Mouse (Mus musculus) kidney, embryonic 16.5 days (tissue): ENCODE measurements around the gene Fndc10. TPM values are rescaled to one million over a fixed set of nuclear protein-coding genes. Genes with fewer than 3 reads are reported as not detected.

Experiments
- ATAC-seq: fragments of 200-750 bp; cut with Nextera tagmentation; 2 replicates; pipeline ENCODE4 v1.8.0; 2017; ENCODE audit warnings: moderate TSS enrichment; ENCODE audit not compliant: low FRiP score, low TSS enrichment
- H3K27ac ChIP-seq: fragments of 300-500 bp; sonication (generic); 2 replicates; pipeline ENCODE4 v1.5.1; 2014; ENCODE audit warnings: low read length
- H3K27me3 ChIP-seq: fragments of 300-500 bp; sonication (generic); 2 replicates; pipeline ENCODE4 v1.6.1; 2014; ENCODE audit warnings: low read length, control low read depth, mixed read lengths; ENCODE audit not compliant: insufficient read depth
- H3K36me3 ChIP-seq: fragments of 300-500 bp; sonication (generic); 2 replicates; pipeline ENCODE4 v1.6.1; 2014; ENCODE audit warnings: low read length, control low read depth, mixed read lengths; ENCODE audit not compliant: insufficient read depth
- H3K4me1 ChIP-seq: fragments of 300-500 bp; sonication (generic); 2 replicates; pipeline ENCODE4 v1.6.1; 2014; ENCODE audit warnings: low read length, control low read depth, mixed read lengths; ENCODE audit not compliant: insufficient read depth
- H3K4me2 ChIP-seq: fragments of 300-500 bp; sonication (generic); replicated peaks from 2 replicates; pipeline ENCODE4 v1.6.1; 2014; ENCODE audit warnings: low read depth, low read length
- H3K4me3 ChIP-seq: fragments of 300-500 bp; sonication (generic); 2 replicates; pipeline ENCODE4 v1.5.1; 2014; ENCODE audit warnings: mild to moderate bottlenecking, low read length
- H3K9ac ChIP-seq: fragments of 300-500 bp; sonication (generic); replicated peaks from 2 replicates; pipeline ENCODE4 v1.6.1; 2014; ENCODE audit warnings: low read length
- H3K9me3 ChIP-seq: fragments of 300-500 bp; sonication (generic); 2 replicates; pipeline ENCODE4 v1.6.1; 2016; ENCODE audit warnings: low read length, control low read depth
- WGBS: fragments of 180-500 bp; shearing (Covaris S2); extraction: QIAGEN DNeasy Blood & Tissue Kit; methylation state at CpG from one replicate; pipeline ENCODE4 v1.1.7; 2014; 5-methylcytosine and 5-hydroxymethylcytosine counted together
- polyA plus RNA-seq: library from polyadenylated mRNA; unstranded; fragments of >200 nt; fragmentation: Nextera tagmentation; extraction: Ambion mirVana; gene quantifications from 2 replicates; pipeline ENCODE4 v1.2.1, GENCODE M21; 2015

The Fndc10 gene
- polyA plus RNA-seq, 1 experiment from 2014 or later: 2.8 TPM

GRCm38 (mm10) chr4:155742684-155743083, 48.5 kb downstream of the Fndc10 start:
- no peaks in the 10 kb centered on the region for H3K4me1 ChIP-seq
- no peak overlapping the region for H3K4me3 ChIP-seq
- no peak overlapping the region for H3K27ac ChIP-seq
- H3K9ac ChIP-seq: no peak overlapping the region
- H3K4me2 ChIP-seq: no peak overlapping the region
- H3K27me3 ChIP-seq: no peaks in the 10 kb centered on the region
- H3K9me3 ChIP-seq: no peaks in the 10 kb centered on the region
- WGBS: 92% methylated on average over 5 of the region's 5 CpGs
- no peak for ATAC-seq
- H3K36me3 ChIP-seq: peaks cover 63% of the 10 kb centered on the region

- no peaks in the 10 kb centered on the region for H3K4me1 ChIP-seq
- no peak overlapping the region for H3K27ac ChIP-seq
- peaks cover 77% of the 10 kb centered on the region for H3K36me3 ChIP-seq
- no peaks in the 10 kb centered on the region for H3K27me3 ChIP-seq
- no peak for ATAC-seq
- H3K4me3 ChIP-seq: no peak overlapping the region
- H3K9ac ChIP-seq: no peak overlapping the region
- WGBS: 91% methylated on average over 8 of the region's 8 CpGs
- no peak overlapping the region for H3K4me2 ChIP-seq
- H3K9me3 ChIP-seq: no peaks in the 10 kb centered on the region
These were observed 50.3 kb downstream of the Fndc10 start for GRCm38 (mm10) chr4:155744474-155744873.

- H3K36me3 ChIP-seq: peaks cover 76% of the 10 kb centered on the region
- no peak overlapping the region for H3K27ac ChIP-seq
- H3K27me3 ChIP-seq: no peaks in the 10 kb centered on the region
- no peak overlapping the region for H3K4me3 ChIP-seq
- no peak for ATAC-seq
- no peak overlapping the region for H3K9ac ChIP-seq
- no peak overlapping the region for H3K4me2 ChIP-seq
- no peaks in the 10 kb centered on the region for H3K9me3 ChIP-seq
- WGBS: 93% methylated on average over 5 of the region's 5 CpGs
- no peaks in the 10 kb centered on the region for H3K4me1 ChIP-seq
These were observed 51.0 kb downstream of the Fndc10 start for GRCm38 (mm10) chr4:155745136-155745535.

Other genes starting within 250 kb of the Fndc10 start
- 1.9 and 2.2 TPM in 2 replicates for gene Tmem52, start 225.2 kb upstream of the Fndc10 start, polyA plus RNA-seq
- 413 and 477 TPM in 2 replicates for gene Gnb1, start 203.0 kb upstream of the Fndc10 start, polyA plus RNA-seq
- 107 and 110 TPM in 2 replicates for gene Nadk, start 132.0 kb upstream of the Fndc10 start, polyA plus RNA-seq
- gene Slc35e2, start 92.9 kb upstream of the Fndc10 start, polyA plus RNA-seq: 7.8 and 10.1 TPM in 2 replicates
- gene Cdk11b, start 69.5 kb upstream of the Fndc10 start, polyA plus RNA-seq: 56.6 and 65.6 TPM in 2 replicates
- gene Gm10563, start 48.9 kb upstream of the Fndc10 start, polyA plus RNA-seq: not detected in 2 replicates
- 70.4 and 71.7 TPM in 2 replicates for gene Mmp23, start 41.0 kb upstream of the Fndc10 start, polyA plus RNA-seq
- gene Mib2, start 25.1 kb upstream of the Fndc10 start, polyA plus RNA-seq: 31.9 and 34.1 TPM in 2 replicates
- 144 and 159 TPM in 2 replicates for gene Ssu72, start 10.5 kb downstream of the Fndc10 start, polyA plus RNA-seq
- gene Tmem240, start 40.5 kb downstream of the Fndc10 start, polyA plus RNA-seq: 0.45 and 0.53 TPM in 2 replicates
- 138 and 142 TPM in 2 replicates for gene Atad3a, start 66.8 kb downstream of the Fndc10 start, polyA plus RNA-seq
- 7.4 and 11.3 TPM in 2 replicates for gene Vwa1, start 80.4 kb downstream of the Fndc10 start, polyA plus RNA-seq
- gene Tmem88b, start 91.5 kb downstream of the Fndc10 start, polyA plus RNA-seq: 0.32 and 0.33 TPM in 2 replicates
- gene Ankrd65, start 96.1 kb downstream of the Fndc10 start, polyA plus RNA-seq: 0.32 and 0.41 TPM in 2 replicates
- 205 and 209 TPM in 2 replicates for gene Mrpl20, start 108.5 kb downstream of the Fndc10 start, polyA plus RNA-seq
- gene Ccnl2, start 118.1 kb downstream of the Fndc10 start, polyA plus RNA-seq: 168 and 179 TPM in 2 replicates
- 143 and 157 TPM in 2 replicates for gene Aurkaip1, start 136.9 kb downstream of the Fndc10 start, polyA plus RNA-seq
- gene Mxra8, start 145.3 kb downstream of the Fndc10 start, polyA plus RNA-seq: 119 and 125 TPM in 2 replicates
- 5.5 and 6.3 TPM in 2 replicates for gene Dvl1, start 153.1 kb downstream of the Fndc10 start, polyA plus RNA-seq
- 0.22 and 0.40 TPM in 2 replicates for gene Tas1r3, start 169.0 kb downstream of the Fndc10 start, polyA plus RNA-seq
- gene Cptp, start 175.1 kb downstream of the Fndc10 start, polyA plus RNA-seq: 20.0 TPM in 2 replicates
- gene Ints11, start 175.2 kb downstream of the Fndc10 start, polyA plus RNA-seq: 72.9 and 80.1 TPM in 2 replicates
- 51.4 and 55.1 TPM in 2 replicates for gene Pusl1, start 197.4 kb downstream of the Fndc10 start, polyA plus RNA-seq
- 16.5 and 17.6 TPM in 2 replicates for gene Acap3, start 197.5 kb downstream of the Fndc10 start, polyA plus RNA-seq
- 100.0 and 102 TPM in 2 replicates for gene Ube2j2, start 249.5 kb downstream of the Fndc10 start, polyA plus RNA-seq